Mouse (Mus musculus): ENCODE results near the gene Glis2.
A peak's percentile ranks its signal among the peaks of the same experiment; 100 is the strongest.

The Glis2 gene

DNA sequence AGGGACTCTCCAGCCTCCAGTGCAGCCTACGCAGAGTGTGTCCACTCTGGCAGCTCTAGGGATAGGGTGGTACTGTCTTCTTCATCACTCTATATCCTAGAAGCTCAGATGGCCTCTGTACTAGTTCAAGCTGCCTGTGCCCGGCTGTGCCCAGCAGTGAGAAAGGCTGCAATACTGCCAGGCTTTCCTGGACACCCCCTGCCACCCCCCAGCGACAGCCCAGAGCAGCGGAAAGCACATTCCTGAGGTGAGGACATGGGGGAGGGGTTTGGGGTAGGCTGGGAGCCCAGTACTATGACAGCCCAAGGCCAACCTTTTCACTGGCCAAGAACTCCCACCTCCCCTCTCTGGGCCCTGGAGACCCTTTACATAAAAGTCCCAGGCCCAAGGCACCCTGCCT, 41.2 kb downstream of the Glis2 start:
- DNase-seq (ENCODE audit: extremely low spot score, low spot score): no peak

DNA sequence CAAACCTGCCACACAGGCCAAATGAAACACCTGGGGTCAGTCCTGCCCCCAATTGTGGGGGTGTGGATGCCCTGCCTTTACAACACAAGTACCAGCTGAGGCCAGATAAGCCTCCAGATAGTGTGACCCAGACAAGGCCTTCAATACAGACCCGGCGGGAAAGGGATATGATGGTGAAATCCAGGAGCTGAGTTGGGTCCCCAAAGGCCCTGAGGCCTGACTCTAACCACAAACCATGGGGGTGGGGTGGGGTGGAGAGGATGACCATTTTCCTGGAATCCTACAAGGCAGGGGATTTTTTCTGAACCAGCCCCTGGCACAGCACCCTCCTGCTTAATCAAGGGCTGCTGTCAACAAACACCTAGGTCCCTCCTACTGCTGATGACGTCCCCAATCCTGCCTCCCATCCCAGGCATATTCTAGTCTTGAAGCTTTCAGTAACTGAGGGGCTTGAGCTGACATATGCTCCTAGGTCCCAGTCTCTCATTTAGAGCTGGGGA, 44.4 kb downstream of the Glis2 start:
- DNase-seq (ENCODE audit: extremely low spot score, low spot score): no peak

DNA sequence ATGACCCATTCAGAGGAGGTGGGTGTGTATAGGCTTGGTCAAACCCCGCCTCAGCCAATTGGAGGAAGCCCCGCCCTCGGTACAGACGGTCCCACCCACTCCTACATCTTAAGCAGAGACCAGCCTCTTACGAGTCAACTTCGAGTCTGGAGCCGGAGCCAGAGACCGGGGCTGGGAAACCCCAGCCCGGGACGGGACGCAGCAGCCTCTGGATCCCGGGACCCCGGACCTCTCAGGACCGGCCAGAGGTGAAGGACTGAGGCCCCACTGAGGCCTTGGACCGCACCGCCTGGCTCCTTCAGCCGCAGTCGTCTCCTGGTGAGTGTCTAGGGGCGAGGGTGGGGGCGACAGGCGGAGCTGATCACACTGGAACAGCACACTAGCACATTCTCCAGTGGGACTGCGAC, 45.3 kb downstream of the Glis2 start, which contains the start of the genes Vasn and Dnaja3:
Vasn (plus strand) TSS at position 111 of the 407 bp plus-strand sequence.
Dnaja3 (plus strand) TSS at position 159 of the 407 bp plus-strand sequence.
- peak; percentile 86 for DNase-seq (ENCODE audit: extremely low spot score, low spot score)

DNA sequence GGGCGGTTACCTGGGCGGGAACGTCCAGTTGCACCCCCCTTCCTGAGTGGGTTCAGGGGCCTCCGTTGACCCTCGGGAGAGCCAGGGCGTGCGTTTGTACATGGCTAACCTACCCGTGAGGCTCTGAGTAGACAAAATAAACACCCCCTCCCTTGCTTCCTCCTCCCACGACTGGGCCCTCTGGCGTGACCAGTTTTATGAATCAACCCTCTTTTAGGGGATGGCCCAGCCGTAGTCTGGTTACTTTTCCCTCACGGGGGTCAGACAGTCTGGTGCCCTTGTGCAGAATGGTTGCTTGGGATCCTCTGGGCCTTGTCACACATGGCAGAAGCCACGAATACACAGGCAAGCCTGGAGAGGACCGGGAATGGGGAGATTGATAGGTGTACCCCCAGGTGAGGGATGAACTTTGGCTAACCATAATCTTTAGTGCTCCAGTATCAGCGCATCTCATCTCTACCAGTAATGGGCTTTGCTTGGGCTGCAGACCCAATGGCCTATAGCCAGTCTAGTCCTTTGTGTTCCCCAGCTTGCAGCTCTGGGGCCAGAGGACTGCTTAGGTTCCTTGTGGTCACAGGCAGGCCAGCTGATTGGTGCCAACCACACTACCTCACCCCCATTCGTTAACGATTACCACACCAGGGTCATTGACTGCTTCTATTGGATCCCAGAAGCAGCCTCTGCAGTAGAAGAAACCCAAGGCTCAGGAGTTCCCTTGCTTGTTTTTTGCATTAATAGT, 45.9 kb downstream of the Glis2 start:
- no peak for DNase-seq (ENCODE audit: extremely low spot score, low spot score)

DNA sequence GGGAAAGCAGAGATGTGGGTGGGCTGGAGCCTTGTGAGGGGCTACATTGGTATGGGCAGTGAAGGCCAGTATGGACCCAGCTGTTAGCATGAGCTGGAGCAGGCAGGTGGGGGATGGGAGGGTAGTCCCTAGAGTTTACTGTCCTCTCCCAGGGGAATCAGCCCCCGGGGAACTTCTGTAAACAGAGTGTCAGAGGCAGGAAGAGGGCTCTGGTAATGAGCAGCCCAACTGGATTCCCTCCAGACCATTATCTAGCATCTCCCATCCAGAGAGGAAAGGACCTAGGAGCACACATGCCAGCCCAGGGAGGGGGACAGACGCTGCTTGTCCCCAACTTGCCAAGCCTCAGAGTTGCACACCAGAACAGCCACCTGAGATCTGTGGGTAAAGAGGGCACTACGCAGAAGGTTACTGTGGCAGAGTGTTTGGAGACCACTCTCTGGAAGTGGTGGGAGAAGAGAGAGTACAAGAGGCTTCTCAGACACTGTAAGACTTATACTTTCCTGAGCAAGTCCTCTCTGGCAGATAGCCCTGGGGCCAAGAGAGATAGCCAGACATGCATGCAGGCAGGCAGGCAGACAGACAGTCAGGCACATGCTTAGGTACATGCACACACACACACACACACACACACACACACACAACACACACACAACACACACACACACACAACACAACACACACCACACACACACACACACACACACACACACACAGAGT, 46.8 kb downstream of the Glis2 start:
- DNase-seq (ENCODE audit: extremely low spot score, low spot score): no peak

DNA sequence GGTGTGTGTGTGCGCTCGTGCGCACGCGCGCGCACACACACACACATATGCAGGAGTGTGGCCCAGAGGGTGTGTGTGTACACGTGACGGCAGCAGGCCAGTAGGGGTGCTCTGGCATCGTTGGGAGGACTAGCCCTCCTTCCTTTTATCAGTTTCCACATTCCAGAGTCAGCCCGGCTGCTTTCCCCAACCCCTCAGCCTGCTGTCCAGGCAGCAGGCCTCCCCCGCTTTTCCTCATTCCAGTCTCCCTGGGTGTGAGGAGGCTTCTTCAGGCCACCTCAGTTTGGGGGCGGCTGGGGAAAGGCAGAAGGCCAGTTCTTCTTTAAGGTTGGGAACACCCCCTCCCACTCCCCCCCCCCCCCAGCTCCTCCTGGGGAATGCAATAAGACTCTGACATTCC, 47.7 kb downstream of the Glis2 start:
- peak; percentile 46 for DNase-seq (ENCODE audit: extremely low spot score, low spot score)

DNA sequence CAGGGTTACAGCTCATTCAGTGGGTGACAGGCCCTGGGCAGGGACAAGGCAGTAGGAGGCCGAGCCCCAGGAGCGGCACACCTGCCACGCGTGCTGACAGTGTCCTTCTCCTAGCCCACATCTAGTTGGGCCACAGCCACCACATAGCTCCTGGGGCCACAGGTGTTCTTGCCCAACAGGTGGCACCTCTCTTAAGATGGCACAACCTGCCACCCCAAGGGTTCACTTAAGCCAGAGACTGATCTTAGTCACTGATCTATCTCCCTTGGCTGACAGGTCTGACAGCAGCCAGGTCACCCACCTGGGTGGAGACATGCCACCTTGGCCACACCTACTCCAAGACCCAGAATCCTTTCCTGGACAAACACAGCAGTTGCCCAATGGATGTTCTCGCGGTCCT, 48.4 kb downstream of the Glis2 start:
- DNase-seq (ENCODE audit: extremely low spot score, low spot score): no peak

DNA sequence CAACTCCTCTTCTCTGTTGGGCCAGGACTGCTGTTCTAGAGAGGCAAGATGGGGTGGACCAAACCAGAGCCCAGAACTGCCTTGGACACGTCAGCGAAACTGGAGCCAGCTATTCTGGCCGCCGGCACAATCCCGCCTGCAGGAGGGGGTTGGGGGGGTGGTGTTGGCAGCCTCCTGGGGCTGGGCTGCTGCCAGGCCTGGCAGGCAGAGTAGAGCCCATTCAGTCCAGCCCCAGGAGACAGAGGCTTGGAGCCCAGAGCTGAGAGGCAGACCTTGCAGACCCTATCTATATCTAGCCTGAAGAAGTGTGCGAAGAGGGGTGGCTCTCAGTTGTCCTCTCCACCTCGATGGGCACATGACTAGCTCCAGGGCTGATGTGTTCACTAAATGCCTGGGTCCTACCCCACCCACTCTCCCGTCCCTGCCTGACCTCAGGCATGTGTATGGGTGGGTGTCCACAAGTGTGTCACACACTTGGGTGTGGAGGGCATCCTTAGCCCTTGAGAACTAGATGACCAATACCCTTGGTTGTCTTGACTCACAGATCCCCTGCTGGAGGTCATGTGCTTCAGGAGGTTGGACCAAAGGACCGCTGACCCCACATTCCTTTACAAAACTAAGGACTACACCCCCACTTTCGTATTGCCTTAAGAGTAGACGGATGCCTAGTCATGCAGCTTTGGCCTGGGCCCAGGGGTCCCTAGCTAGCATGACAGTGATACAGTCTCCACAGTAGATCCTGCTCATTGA, 49.3 kb downstream of the Glis2 start:
- no peak for DNase-seq (ENCODE audit: extremely low spot score, low spot score)

DNA sequence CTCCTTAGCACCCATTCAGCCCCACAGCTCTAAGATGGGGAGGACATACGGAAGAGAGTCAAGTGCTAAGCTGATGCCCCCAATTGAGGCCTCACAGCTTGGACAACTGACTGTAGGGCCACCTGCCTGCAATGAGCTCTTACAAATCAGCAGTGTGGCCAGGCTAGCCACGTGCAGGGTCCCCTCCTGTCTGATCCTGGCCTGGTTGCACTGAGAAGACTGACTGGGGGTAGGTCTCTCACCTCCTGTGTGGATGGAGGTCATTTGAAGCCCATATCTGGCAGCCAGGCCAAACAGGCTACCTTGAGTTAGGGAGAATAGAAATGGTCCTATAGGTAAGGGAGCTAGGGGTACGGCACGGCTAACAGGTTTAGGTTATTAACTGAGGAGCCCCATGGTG, 51.4 kb downstream of the Glis2 start:
- DNase-seq (ENCODE audit: extremely low spot score, low spot score): no peak

DNA sequence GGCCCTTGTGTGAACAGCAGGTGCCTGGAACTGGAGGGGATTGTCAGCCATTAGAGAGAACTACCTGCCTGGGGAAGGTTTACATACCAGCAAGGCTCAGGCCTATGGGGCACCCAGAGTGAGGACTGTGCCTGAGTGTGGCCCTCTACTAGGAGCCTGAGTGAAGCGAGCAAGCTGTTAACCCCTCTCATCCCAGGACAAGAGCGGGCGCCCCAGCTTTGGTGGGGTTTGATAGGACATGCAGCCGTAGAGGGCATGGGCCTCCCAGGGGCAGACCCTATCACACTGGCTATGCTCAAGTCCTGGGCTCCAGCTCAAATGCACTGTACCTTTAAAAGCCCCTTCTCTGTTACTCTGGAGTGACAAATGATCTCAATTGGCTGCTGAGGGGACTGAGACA, 52.3 kb downstream of the Glis2 start:
- DNase-seq (ENCODE audit: extremely low spot score, low spot score): no peak

DNA sequence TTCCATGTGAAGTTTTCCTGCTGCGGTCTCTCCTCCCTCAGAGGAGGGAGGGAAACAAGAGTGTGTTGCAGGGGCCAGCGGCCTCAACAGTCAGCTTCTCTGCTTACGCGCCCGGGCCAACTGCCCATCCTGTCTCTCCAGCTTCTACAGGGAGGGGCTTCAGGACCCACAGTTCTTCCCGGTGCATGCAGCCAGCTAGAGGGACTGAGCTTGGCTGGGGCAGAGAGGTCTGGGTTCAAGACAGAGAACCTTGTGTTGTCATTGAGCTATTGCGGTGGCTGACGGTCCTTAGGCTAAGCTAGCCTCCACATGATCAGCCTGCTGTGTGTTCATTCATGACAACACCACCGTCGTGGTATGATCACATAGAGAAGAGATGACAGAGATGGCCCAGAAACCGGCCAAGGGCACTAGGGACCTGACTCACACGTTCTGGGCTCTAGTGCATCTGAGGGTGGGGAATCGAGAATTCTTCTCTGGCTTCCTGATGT, 53.2 kb downstream of the Glis2 start:
- no peak for DNase-seq (ENCODE audit: extremely low spot score, low spot score)

DNA sequence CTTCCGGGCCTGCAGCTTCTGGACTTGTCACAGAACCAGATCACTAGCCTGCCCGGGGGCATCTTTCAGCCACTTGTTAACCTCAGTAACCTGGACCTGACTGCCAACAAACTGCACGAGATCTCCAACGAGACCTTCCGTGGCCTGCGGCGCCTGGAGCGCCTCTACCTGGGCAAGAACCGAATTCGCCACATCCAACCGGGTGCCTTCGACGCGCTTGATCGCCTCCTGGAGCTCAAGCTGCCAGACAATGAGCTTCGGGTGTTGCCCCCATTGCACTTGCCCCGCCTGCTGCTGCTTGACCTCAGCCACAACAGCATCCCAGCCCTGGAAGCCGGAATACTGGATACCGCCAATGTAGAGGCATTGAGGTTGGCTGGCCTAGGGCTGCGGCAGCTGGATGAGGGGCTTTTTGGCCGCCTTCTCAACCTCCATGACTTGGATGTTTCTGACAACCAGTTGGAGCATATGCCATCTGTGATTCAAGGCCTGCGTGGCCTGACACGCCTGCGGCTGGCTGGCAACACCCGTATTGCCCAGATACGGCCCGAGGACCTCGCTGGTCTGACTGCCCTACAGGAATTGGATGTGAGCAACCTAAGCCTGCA, 54.0 kb downstream of the Glis2 start:
- DNase-seq (ENCODE audit: extremely low spot score, low spot score): no peak

DNA sequence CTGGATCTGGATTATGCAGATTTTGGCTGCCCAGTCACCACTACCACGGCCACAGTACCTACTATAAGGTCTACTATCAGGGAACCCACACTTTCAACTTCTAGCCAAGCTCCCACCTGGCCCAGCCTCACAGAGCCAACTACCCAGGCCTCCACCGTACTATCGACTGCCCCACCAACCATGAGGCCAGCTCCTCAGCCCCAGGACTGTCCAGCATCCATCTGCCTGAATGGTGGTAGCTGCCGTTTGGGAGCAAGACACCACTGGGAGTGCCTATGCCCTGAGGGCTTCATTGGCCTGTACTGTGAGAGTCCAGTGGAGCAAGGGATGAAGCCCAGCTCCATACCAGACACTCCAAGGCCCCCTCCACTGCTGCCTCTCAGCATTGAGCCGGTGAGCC, 54.7 kb downstream of the Glis2 start:
- no peak for DNase-seq (ENCODE audit: extremely low spot score, low spot score)

DNA sequence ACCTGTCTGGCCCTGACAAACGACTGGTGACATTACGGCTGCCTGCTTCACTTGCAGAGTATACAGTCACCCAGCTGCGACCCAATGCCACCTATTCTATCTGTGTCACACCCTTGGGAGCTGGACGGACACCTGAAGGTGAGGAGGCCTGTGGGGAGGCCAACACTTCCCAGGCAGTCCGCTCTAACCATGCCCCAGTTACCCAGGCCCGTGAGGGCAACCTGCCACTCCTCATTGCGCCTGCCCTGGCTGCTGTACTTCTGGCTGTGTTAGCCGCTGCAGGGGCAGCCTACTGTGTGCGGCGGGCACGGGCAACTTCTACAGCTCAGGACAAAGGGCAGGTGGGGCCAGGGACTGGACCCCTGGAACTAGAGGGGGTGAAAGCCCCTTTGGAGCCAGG, 55.2 kb downstream of the Glis2 start:
- no peak for DNase-seq (ENCODE audit: extremely low spot score, low spot score)

DNA sequence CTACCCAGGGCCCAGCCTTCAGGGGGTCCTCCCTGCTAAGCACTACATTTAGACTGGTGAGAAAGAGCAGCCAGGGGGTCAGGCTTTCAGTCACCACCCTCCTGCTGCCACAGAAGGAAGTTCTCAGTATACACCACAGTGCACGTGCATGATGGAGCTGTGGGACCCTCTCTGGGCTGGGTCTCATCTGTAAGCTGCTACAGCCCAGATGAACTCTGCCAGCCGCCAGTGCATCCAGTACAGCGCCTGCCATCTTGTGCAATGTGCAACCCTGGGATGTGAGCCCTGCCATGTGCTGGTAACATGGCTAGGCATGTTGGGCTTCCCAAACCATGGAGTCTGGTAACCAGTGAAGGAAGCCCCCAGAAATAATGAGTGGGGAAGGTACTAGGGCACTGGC, 55.6 kb downstream of the Glis2 start:
- DNase-seq (ENCODE audit: extremely low spot score, low spot score): no peak

DNA sequence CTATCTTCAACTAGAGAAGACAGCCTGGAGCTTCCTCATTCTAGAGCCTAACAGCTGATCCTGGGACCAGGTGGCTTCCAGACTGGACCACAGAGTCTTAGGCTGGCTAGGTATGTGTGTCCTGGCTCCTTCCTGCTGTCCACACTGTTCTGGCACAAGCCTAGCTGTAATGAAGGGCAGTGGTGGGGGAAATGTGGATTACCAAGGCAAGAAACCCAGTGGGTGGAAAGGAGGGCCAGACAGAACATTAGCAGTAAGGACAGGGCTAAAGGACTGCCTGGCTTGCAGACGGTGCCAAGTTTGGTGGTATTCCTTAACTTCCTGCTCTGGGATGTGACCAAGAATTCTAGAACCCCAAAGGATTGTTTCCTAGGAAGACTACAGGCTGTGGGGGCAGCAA, 56.6 kb downstream of the Glis2 start:
- no peak for DNase-seq (ENCODE audit: extremely low spot score, low spot score)

DNA sequence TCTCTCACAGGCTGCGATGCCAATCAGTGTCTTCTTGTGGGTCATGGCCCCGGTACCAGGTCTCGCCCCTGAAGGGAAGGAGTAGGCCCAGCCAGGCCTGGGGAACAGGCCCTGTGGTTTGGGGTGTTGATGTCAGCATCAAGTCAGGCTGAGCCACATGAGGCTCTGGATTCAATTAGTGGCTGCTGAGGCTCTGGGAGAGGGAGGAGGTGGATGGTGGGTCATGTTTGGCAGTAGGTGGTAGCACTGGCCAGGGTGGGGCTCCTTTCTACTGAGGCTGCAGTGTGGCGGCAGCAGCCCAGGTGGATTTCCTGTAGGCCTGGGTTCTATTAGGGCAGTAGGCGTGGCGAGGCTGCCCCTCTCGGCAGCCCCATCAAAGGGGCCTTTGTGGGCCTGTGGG, 57.1 kb downstream of the Glis2 start:
- DNase-seq (ENCODE audit: extremely low spot score, low spot score): peak; percentile 55

DNA sequence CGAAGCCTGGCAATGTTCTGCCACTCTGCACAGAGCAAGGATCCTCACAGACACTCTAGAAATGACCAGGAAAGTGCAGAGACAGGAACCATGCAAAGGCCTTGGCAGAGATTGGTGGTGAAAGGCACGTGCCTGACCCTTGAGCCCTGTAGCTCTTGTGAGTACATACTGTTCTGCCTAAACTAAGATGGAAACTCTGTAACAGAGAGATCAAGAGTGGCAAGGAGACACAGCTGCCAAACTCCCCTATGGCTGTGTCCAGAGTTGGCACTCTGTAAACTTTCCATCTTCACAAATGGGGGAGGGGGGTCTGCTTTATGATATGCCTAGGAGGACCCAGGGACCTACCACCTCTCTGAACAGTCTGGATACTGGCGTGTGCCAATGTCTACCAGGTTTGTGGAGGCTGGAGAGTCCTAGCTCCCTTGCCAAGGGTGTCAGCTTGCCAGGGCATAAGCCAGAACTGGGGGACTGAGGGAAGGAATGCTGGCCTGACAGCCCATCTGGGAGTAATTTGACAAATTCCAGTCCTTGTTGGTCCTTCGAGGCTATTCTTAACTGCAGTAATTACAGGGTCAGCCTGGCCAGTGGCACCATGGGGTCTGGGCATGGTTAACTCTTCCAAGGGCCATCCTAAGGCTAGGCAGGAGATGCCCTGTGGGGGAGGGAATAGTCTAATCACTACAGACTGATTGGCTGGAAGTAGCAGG, 58.3 kb downstream of the Glis2 start:
- no peak for DNase-seq (ENCODE audit: extremely low spot score, low spot score)

DNA sequence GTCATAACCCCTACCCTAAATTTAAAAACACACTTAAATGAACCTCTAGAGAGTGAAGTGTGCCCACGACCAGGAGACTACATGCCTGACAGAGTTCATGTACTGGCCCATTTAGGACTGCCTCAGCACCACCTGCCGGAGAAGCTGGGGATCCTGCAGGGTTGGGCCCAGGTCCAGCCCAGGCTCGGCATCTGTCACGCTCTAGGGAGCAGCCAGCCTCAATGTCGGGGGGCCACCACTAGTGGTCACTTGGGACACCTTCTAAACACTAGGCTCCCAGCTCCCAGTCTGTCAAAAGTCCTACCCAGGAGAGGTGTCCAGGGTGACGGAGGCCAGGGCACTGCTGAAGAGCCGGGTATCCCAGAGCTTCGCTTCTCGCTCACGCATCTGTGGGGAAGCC, 60.2 kb downstream of the Glis2 start:
- DNase-seq (ENCODE audit: extremely low spot score, low spot score): no peak

DNA sequence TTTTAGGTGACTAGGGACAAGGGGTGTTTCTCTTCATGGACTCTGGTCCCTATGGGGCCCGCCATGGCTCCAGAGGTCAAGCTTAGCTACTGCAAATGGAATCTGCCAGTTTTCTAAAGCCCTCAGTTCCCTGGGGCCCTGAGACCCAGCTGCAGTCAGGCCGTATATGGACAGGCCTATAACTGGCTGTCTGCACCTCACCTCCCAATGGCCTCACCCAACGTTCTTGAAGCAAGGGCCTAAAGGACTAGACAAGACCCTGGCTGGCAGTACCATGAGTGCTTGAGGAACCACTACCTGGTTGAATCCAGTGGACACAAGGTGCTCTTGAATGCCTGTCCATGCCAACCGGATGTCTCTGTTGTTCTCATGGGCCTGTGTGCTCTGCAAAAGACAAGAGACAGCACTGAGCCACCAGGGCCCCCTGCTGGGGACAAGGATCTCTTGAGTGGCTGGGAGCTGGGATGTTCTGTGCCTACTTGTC, 60.8 kb downstream of the Glis2 start:
- DNase-seq (ENCODE audit: extremely low spot score, low spot score): no peak
